Mouse (Mus musculus) cerebellum, adult 18-20 months (tissue): ENCODE data around the gene Zfp341.

Experiments used
- DNase-seq, 2 experiments: peaks; one replicate each; pipeline ENCODE4 v3.0.0; 2021

Gene Zfp341

GRCm38 (mm10) chr2:154638521-154638920, 25.4 kb downstream of the Zfp341 start:
- DNase-seq: no peak

DNA sequence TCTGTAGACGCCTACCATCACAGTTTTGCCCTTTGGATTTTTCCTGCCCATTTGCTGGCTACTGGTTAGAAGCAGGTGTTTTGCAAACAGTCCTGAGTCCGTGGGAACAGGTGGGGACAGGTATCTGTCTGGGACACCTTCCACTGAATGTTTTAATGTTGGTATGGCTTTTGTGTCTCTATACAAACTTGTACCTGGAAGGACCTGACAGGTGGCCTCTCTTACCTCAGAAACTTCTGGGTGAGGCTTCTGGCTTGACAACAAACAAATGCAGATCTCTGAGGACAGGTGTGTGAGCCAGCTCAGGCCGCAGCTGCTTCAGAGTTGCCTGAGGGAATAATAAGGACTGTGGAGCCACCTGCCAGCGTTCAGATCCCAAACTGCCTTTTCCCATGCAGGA, 26.0 kb downstream of the Zfp341 start:
- DNase-seq: no peak

- DNase-seq: no peak
Observed at GRCm38 (mm10) chr2:154641176-154641575, 28.1 kb downstream of the Zfp341 start.

DNA sequence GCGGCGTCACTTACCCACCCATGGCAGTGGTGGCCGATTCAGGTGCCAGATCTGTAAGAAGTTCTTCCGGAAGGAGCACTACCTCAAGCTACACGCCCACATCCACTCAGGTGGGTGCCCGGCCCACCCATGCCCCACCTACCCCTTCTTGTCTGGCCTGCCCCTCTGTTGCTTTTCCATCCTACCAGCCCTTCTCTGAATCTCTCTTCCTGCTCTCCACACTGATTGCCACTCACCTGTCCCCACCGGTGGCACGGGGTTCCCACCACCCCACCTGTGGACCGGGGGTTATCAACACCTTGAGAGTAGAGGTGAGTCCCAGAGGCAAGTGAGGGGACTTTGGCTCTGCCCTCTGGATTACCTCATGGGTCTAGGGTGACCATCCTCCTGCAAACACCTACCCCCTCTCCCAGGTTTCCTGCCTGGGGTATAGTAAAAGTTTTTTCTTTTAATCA, 28.9 kb downstream of the Zfp341 start:
- no peak for DNase-seq

DNA sequence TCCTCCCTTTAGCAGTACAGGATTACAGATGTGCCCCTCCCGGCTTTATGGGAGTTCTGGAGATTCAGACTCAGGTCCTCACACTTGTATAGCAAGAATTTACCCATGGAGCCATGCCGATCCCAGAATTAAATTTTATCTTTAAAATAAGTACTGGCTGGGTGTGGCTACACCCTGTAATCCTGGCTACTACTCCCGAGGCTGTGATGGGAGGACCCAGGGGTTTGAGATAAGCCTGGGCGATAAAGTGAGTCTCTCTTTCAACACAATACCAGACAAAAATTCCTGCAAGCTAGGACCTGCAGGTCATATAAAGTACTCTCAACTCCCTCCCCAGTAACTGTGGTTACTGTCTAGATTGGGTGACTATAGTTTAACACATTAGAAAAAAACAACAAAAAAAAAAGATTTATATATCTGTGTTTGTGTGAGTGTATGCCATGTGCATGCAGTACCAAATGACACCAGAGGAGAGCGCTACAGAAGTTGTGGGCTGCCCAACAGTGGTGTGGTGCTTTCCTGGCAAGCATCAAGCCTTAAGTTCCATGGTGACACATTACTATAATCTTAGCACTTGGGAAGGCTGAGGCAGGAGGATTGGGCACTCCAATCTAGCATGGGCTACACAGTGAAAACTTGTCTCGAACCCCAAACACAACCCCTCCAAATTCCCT, 29.8 kb downstream of the Zfp341 start:
- no peak for DNase-seq

DNA sequence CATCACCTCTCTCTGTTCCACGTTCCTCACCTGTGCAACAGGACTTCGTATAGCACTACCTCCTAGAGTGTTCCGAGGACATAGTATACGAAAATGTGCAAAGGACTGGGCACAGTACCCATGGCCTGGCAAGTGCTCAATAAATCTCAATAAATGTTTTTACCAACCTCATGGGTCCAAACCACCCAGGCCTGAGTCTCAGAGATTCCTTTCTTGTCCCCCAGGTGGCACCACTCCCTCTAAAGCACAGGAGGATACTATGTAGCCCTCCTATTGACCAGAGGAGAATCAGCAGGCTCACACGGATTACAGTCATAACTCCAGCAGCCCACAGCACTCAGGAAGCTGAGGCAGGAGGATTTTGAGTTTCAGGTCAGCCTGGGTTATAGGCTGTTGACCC, 33.5 kb downstream of the Zfp341 start:
- peak; percentile 42 to 48 for DNase-seq

DNA sequence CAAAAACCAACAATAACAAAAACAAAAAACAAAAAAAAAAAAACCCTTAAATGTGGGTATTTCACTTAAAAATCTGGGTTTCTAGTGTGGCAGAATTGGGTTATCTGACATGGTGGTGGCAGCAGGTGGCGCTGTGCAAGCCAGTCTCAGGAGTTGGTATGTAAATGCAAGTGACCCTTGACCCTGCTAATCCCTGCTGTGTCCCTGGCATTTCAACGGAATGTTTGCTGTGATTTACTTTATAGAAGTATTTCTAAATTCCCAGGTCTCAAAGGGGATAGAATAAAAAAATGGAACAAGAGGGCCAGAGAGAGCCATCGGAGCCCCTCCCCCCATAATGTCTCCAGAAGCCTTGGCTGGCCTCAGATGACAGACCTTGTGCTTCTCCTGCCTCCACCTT, 35.0 kb downstream of the Zfp341 start:
- DNase-seq: peak; percentile 27 to 38

DNA sequence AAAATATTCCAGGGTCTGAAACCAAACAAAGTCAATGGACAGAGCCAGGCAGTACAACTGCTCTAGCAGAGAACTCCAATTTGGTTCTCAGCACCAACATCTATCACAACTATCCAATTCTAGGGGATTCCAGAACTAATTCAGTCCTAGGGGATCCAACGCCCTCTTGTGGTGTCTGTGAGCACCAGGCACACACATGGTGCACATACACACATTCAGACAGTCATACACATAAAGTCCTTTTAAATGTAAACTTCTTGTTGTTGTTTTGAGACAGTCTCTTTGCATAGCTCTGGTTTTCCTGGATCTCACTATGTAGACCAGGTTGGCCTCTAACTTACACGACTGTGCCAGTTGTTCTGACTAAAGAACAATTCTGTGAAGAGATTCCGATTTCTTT, 37.3 kb downstream of the Zfp341 start:
- DNase-seq: no peak

GRCm38 (mm10) chr2:154651363-154651762, 38.3 kb downstream of the Zfp341 start, which contains the start of gene Chmp4b:
Gene Chmp4b (plus strand): TSS chr2:154651705.
- DNase-seq: no peak

- DNase-seq: no peak
Observed at GRCm38 (mm10) chr2:154654976-154655375, 41.9 kb downstream of the Zfp341 start.

DNA sequence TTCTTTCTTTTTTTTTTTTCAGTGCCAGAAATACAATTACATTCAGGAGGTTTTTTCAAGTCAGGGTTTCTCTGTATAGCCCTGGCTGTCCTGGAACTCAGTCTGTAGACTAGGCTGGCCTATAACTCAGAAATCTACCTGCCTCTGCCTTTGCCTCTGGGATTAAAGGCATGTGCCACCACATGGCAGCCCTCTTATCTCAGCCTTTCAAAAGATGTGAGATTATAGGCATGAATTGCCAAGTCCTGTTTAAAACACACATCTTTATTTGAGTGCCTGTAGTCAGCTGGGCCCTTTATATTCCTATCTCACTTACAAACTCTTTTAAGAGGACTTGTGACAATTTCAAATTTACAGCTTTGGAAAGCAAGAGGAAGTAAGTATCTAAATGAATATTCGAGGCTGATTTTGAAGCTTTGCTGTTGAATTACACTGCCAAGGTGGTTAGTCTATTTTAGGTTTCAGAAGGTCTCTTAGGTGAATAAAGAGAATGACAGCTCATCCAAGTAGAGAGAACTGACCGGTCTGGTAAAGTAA, 42.8 kb downstream of the Zfp341 start:
- no peak for DNase-seq

DNA sequence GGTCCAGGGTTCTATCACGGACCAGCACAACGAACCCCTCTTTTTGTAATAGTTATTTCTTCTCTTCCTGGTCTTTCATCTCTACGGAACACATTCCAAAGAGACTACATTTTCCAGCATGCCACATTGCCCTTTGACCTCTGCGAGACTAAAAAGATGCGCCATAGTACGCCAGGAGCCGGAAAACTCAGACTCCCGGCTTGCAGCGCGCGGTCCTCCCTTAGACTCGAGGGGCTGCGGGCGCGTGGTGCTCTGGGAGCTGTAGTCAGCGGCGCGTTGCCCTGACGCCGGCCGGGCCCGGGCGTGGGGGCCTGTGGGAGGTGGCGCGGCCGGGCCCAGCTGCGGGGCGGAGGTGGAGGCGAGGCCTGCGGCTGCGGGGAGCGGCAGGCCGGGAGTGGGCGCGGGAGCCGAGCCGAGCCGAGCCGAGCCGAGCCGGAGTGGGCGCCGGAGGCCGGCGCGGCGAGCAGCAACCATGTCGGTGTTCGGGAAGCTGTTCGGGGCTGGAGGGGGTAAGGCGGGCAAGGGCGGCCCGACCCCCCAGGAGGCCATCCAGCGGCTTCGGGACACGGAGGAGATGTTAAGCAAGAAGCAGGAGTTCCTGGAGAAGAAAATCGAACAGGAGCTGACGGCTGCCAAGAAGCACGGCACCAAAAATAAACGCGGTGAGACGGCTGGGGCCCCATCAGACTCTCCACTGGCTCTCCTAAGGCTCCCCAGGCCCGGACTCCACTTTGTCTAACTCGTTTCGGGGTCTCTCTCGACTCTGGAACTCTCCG, 43.8 kb downstream of the Zfp341 start:
- DNase-seq: peak; percentile 97 to 98

- no peak for DNase-seq
Observed at GRCm38 (mm10) chr2:154657486-154658237, 44.6 kb downstream of the Zfp341 start.

- no peak for DNase-seq
Observed at GRCm38 (mm10) chr2:154659070-154659469, 46.0 kb downstream of the Zfp341 start.

DNA sequence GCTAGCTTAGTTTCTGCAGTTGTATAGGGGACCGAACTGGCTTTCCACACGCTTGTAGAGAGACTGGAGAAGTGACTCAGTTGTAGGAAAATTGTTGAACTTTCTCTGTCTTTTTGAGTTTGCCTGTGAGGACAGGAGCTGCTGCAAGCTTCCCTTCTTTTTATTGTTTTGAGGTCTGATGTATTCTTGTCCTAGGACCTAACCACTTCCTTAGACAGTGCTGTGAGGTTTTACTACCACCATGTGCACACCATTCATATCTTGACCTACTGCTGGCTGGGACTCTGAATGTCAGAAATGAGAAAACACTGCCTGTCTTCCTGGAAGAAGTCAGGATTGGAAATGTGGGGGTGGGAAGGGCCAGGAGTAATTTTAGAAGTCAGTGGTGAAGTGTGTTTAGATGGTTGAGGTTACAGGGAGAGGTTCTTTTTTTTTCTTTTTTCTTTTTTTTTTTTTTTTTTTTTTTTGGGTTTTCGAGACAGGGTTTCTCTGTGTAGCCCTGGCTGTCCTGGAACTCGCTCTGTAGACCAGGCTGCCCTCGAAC, 46.5 kb downstream of the Zfp341 start:
- no peak for DNase-seq

DNA sequence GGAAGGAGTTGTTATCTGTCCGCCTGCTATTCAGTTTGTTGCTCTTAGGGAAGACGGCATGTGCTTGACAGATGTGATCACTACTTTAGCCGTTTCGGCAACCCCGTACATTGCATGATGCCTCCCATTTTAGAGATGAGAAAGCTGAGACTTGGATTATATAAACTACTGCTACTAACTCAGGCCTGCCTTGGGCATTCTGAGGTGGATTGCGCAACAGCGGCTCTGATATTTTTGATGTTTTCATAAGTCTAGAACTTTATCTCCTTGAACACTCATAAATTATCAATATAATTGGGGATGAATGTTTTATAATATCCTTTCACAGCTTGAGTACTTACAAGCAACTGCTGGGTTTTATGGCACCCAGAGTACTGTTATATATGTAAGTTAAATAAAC, 55.6 kb downstream of the Zfp341 start:
- no peak for DNase-seq

DNA sequence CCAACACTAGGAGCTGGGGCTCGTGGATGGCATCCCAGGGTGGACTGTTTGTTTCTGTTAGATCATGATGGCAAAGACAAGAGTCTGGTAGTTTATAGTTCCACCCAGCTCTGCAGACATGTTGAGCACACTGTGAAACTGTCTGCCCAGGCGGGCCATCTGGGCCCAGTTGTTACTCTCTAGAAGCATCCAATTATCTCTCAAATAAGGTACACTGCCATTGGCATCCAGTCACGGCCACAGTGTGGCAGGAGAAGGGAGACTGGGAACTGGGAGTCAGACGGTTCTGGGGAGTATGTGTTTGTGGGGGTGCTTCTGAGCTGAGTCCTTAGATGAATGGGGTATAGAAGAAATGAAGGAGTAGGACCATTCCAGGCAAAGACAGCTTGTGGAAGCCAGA, 57.0 kb downstream of the Zfp341 start:
- DNase-seq: peak in 1 of 2 experiments; percentile 33

DNA sequence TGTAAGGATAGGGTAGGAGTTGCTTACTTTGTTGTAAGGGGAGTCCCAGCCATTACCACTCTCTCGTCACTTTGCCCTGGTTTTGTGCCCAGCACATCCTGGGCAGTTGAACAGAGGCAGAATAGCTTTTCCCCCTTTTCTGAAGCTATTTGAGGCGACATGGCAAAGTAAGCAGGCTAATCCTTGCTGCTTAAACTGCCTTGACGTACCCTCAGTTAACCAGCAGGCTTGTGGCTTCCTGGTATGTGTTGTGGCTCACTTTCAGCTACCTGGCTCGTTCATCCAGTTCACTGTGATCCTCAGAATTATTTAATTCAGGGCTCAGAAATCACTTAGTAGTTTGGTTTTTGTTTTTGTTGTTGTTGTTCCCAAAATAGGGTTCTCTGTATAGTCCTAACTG, 57.6 kb downstream of the Zfp341 start:
- no peak for DNase-seq

DNA sequence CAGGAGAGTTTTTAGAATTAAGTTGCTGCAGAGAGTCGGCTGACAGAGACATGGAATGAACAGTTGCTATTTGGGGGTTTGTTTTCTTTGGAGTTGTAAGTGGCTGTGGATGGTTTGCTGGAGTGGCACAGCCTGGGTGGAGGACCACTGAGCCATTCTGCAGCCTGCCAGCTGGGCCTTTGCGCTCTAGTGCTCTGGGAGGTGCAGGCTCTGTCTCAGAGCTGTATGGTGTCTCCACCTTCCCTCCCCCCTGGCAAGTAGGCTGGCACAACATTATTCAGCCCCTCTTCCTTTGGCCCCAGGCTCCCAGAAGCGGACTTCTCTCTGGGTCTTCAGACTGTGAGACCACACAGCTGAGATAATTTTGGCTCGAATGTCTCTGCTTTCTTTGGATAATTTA, 60.9 kb downstream of the Zfp341 start:
- no peak for DNase-seq

DNA sequence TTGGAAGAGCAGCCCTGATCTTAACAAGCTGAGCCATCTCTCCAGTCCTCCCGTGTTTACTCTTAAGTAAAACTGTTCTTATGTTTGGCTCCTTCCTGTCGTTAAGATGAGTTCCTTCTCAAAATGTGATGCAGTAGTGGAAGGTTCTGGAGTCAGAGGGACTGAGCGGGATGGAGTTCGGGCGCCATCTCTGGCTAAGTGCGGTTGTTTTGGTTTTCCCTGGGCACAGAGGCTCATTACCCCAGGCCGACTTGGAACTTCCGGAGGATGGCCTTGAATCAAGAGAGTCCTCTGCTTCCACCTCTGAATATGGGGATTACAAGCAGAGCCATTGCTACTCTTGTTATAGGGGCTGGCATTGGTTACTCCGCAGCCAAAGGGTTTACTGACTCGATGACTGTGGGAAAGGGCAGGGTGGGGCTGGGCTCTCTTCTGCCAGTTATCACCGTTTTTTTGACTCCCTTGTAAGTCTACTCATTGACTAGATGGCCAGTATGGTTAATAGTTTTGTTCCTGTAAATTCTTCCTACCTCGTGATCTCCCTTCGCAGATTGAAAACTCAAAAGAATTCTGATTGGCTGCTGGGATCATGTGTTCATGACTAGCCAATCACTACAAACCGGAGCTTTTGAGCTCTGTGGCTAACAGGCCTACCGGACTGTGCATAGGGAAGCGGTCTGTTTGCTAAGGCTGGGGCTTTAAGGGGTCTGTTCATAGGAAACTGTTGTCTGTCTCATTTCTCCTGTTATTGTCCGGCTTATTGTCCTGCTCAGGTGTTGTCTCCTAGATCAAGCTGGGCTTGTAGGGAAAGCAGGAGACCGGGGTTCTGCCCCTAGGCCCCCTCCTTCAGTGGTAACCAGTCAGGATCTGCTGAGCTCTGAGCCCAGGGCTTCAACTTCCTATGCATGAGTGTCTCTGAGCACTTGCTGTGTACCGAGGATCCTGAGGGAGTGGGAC, 63.8 kb downstream of the Zfp341 start:
- DNase-seq: peak; percentile 64 to 70

DNA sequence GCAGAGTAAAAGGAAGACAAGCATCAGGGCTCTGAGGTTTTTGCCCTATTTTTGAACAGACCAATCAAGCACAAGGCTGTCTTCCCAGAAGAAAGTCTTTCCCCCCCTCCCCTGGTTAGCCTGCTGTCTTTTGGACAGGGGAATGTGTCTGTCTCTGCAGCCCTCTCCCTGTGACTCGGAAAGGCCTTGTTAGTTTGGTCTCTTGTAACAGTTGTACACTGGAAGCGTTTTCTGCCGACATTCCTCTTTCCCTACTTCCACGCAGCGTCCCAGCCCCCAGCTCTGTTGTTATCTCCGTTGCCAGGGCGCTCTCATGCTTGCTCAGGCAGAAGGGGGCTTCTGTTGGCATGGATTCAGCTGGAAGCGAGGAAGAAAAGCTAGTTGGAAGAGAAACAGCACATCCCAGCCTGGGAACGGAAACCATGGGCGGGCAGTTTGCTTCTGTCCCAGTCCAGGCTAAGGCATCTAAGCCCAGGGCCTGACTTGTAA, 64.6 kb downstream of the Zfp341 start:
- peak; percentile 53 for DNase-seq

DNA sequence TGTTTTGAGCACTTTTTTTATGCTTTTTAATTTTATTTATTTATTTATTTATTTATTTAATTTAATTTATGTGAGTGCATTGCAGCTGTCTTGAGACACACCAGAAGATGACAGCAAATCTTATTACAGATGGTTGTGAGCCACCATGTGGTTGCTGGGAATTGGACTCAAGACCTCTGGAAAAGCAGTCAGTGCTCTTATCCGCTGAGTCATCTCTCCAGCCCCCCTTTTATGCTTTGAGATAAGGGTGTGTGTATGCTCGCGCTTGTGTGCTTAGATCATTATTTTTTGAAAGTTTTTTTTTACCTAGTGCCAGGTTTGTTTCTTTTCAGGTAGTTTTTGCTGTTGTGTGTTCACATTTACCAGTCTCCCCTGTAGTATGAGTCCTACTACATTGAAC, 65.9 kb downstream of the Zfp341 start:
- DNase-seq: no peak
